ENCODE assay signal across 7 mouse cellular contexts in the genomic region with DNA sequence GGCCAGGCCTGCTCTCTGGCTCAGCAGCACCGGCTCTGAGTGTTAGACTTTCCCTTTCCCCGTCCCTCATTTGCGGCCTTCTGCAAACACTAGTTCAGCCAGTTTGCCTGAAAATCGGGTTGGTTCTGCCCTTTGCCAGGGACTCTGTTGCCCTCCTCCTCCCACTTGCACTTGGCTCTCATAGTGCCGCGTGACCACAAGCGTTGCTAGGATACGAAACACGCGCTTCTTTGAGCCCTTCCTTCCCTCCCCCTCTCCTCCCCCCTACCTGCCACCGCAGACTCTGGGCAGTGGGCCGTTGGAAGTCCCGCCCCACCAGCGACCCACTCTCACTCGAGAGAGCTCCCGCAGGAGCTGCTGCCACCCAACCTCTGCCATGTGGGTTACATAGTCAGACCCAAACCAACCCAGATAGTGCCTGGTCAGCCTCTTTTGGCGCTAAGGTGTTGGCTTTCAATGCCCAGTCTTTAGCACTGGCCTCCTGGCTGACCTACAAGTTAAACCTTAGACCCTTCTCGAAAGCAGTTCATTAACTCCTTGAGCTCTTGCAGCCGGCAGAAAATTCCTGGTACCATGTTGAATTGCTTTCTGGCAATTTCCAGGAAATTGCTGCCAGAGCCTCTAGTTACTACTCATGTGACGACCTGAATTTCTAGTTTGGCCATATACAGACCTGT. TPM values are rescaled to one million over a fixed set of nuclear protein-coding genes. Genes with fewer than 3 reads are reported as not detected.
DNase-seq lines count a peak whose midpoint lies in the region; ATAC-seq and TF ChIP-seq lines count a peak whose summit lies in the region.

No protein-coding gene starts in this region.

- no peak for TF ChIP-seq POLR2A in brain, embryonic 14.5 days (IDR thresholded peaks at IDR 0.05; ENCODE audit: borderline replicate concordance, extremely low read depth, insufficient read depth, insufficient read length, poor library complexity, severe bottlenecking)

- H3K36me3 ChIP-seq in heart, embryonic 16.5 days (ENCODE audit: control insufficient read depth, insufficient read depth) = no peaks in the 10 kb centered on the region
- no peaks in the 10 kb centered on the region for H3K36me3 ChIP-seq in kidney, postnatal 0 days (ENCODE audit: insufficient read depth, low read length)
- no peaks in the 10 kb centered on the region for H3K36me3 ChIP-seq in liver, embryonic 11.5 days (ENCODE audit: control insufficient read depth, insufficient read depth, low read length)
- H3K36me3 ChIP-seq in midbrain, postnatal 0 days (ENCODE audit: insufficient read depth, low read length) = no peaks in the 10 kb centered on the region
- H3K36me3 ChIP-seq in stomach, embryonic 15.5 days = no peaks in the 10 kb centered on the region

- H3K27ac ChIP-seq in heart, embryonic 16.5 days (ENCODE audit: low read length) = no peak overlapping the region
- H3K27ac ChIP-seq in kidney, postnatal 0 days = peak overlapping the region; percentile 83
- H3K27ac ChIP-seq in liver, embryonic 11.5 days (ENCODE audit: low read depth, low read length) = no peak overlapping the region
- no peak overlapping the region for H3K27ac ChIP-seq in midbrain, postnatal 0 days (ENCODE audit: low read depth, low read length)
- no peak overlapping the region for H3K27ac ChIP-seq in stomach, embryonic 15.5 days

- DNase-seq in brain, embryonic 14.5 days (ENCODE audit: low read depth) = peak; percentile 86
- peak; percentile 49 for DNase-seq in fibroblast of lung, adult 2 months (ENCODE audit: low read depth)
- peak; percentile 78 for DNase-seq in kidney, postnatal 0 days (ENCODE audit: low spot score)
- DNase-seq in liver, embryonic 11.5 days (ENCODE audit: low spot score) = no peak
- DNase-seq in midbrain, postnatal 0 days (ENCODE audit: low spot score) = peak; percentile 86

- H3K9ac ChIP-seq in heart, embryonic 16.5 days (ENCODE audit: low read length) = peak overlapping the region; percentile 68
- 0 out of 2 replicates have a peak overlapping the region, but pooled peaks have one; percentile 43 for H3K9ac ChIP-seq in kidney, postnatal 0 days (ENCODE audit: low read depth, low read length)
- peak overlapping the region; percentile 30 for H3K9ac ChIP-seq in liver, embryonic 11.5 days (ENCODE audit: low read depth, low read length)
- no peak overlapping the region for H3K9ac ChIP-seq in midbrain, postnatal 0 days (replicated peaks; ENCODE audit: low read length, poor library complexity, severe bottlenecking)
- H3K9ac ChIP-seq in stomach, embryonic 15.5 days = no peak overlapping the region

- H3K4me1 ChIP-seq in heart, embryonic 16.5 days (ENCODE audit: control insufficient read depth, insufficient read depth, low read length) = peaks cover 7% of the 10 kb centered on the region
- H3K4me1 ChIP-seq in kidney, postnatal 0 days (replicated peaks; ENCODE audit: insufficient read depth, low read length) = 0 out of 2 replicates have a peak, but pooled peaks cover 5% of the 10 kb centered on the region
- H3K4me1 ChIP-seq in liver, embryonic 11.5 days (replicated peaks; ENCODE audit: control insufficient read depth, insufficient read depth, low read length) = no peaks in the 10 kb centered on the region
- peaks cover 4% of the 10 kb centered on the region; the same call in 1 of the 2 replicates for H3K4me1 ChIP-seq in midbrain, postnatal 0 days (ENCODE audit: insufficient read depth, low read length)
- H3K4me1 ChIP-seq in stomach, embryonic 15.5 days = peaks cover 7% of the 10 kb centered on the region; the same call in 1 of the 2 replicates

- H3K4me2 ChIP-seq in heart, embryonic 16.5 days (ENCODE audit: low read depth, low read length) = peak overlapping the region; percentile 54
- peak overlapping the region; percentile 51 for H3K4me2 ChIP-seq in kidney, postnatal 0 days (ENCODE audit: low read length)
- peak overlapping the region; percentile 41 for H3K4me2 ChIP-seq in liver, embryonic 11.5 days
- peak overlapping the region; percentile 48 for H3K4me2 ChIP-seq in midbrain, postnatal 0 days (ENCODE audit: low read depth, low read length, poor library complexity, severe bottlenecking)
- peak overlapping the region; percentile 45 for H3K4me2 ChIP-seq in stomach, embryonic 15.5 days

- peak; percentile 83; the same call in 1 of the 2 replicates for ATAC-seq in heart, embryonic 16.5 days (replicated peaks; ENCODE audit: extremely low read depth, insufficient read depth, low FRiP score)
- peak; percentile 97 for ATAC-seq in kidney, postnatal 0 days (replicated peaks; ENCODE audit: low FRiP score, low read depth)
- ATAC-seq in liver, embryonic 11.5 days (replicated peaks; ENCODE audit: low FRiP score) = no peak
- peak; percentile 84 for ATAC-seq in midbrain, postnatal 0 days (ENCODE audit: low FRiP score)
- ATAC-seq in stomach, embryonic 15.5 days (ENCODE audit: insufficient read depth, low FRiP score, low read depth) = peak; percentile 84

- WGBS in heart, embryonic 16.5 days = 18% methylated on average over 20 of the region's 20 CpGs
- WGBS in kidney, postnatal 0 days = 6% methylated on average over 20 of the region's 20 CpGs
- WGBS in liver, embryonic 11.5 days = 22% methylated on average over 20 of the region's 20 CpGs
- 12% methylated on average over 20 of the region's 20 CpGs for WGBS in midbrain, postnatal 0 days
- 12% methylated on average over 20 of the region's 20 CpGs for WGBS in stomach, embryonic 15.5 days

- no peaks in the 10 kb centered on the region for H3K27me3 ChIP-seq in heart, embryonic 16.5 days (ENCODE audit: control insufficient read depth, insufficient read depth, low read length)
- H3K27me3 ChIP-seq in kidney, postnatal 0 days (ENCODE audit: insufficient read depth, low read length) = no peaks in the 10 kb centered on the region
- H3K27me3 ChIP-seq in liver, embryonic 11.5 days (replicated peaks; ENCODE audit: control insufficient read depth, insufficient read depth, low read length) = no peaks in the 10 kb centered on the region
- no peaks in the 10 kb centered on the region for H3K27me3 ChIP-seq in midbrain, postnatal 0 days (ENCODE audit: insufficient read depth, low read length)
- no peaks in the 10 kb centered on the region for H3K27me3 ChIP-seq in stomach, embryonic 15.5 days (replicated peaks)

- H3K4me3 ChIP-seq in heart, embryonic 16.5 days (ENCODE audit: low read length) = peak overlapping the region; percentile 38
- H3K4me3 ChIP-seq in kidney, postnatal 0 days (replicated peaks; ENCODE audit: low read depth, low read length) = peak overlapping the region; percentile 4; the same call in 1 of the 2 replicates
- no peak overlapping the region for H3K4me3 ChIP-seq in liver, embryonic 11.5 days (ENCODE audit: low read depth, low read length)
- peak overlapping the region; percentile 2; the same call in 1 of the 2 replicates for H3K4me3 ChIP-seq in midbrain, postnatal 0 days (ENCODE audit: low read depth, low read length)
- peak overlapping the region; percentile 20 for H3K4me3 ChIP-seq in stomach, embryonic 15.5 days (replicated peaks)

- no peak for TF ChIP-seq CTCF in brain, embryonic 14.5 days (IDR thresholded peaks at IDR 0.05; ENCODE audit: borderline replicate concordance, extremely low read depth, insufficient read depth, insufficient read length)
- TF ChIP-seq CTCF in kidney, postnatal 0 days (IDR thresholded peaks at IDR 0.05; ENCODE audit: low read depth) = no peak
- no peak for TF ChIP-seq CTCF in midbrain, postnatal 0 days (IDR thresholded peaks at IDR 0.05)

- no peaks in the 10 kb centered on the region for H3K9me3 ChIP-seq in heart, embryonic 16.5 days (replicated peaks; ENCODE audit: control insufficient read depth, low read length)
- no peaks in the 10 kb centered on the region for H3K9me3 ChIP-seq in kidney, postnatal 0 days (replicated peaks; ENCODE audit: low read length)
- H3K9me3 ChIP-seq in liver, embryonic 11.5 days (ENCODE audit: control insufficient read depth, low read length) = no peaks in the 10 kb centered on the region
- no peaks in the 10 kb centered on the region for H3K9me3 ChIP-seq in midbrain, postnatal 0 days (ENCODE audit: low read length)
- no peaks in the 10 kb centered on the region for H3K9me3 ChIP-seq in stomach, embryonic 15.5 days

RNA-seq across cellular contexts. Expression of gene Galm, which starts 31.1 kb away (rescaled TPM):
- polyA plus RNA-seq in brain, embryonic 14.5 days (2012; rRNA removed) = 2.3 and 2.4 TPM in 2 replicates
- 14.5 and 14.7 TPM in 2 replicates for polyA plus RNA-seq in heart, embryonic 16.5 days (2015; fragmentation: Nextera tagmentation; extraction: Ambion mirVana)
- polyA plus RNA-seq in kidney, postnatal 0 days (2015; fragmentation: Nextera tagmentation; extraction: Ambion mirVana) = 25.4 and 29.7 TPM in 2 replicates
- 16.7 and 18.7 TPM in 2 replicates for polyA plus RNA-seq in liver, embryonic 11.5 days (2014; fragmentation: Nextera tagmentation; extraction: Ambion mirVana)
- total RNA-seq in midbrain, postnatal 0 days (2014; rRNA removed) = 1.3 and 1.5 TPM in 2 replicates
- polyA plus RNA-seq in midbrain, postnatal 0 days (2015; fragmentation: Nextera tagmentation; extraction: Ambion mirVana) = 1.00 and 1.1 TPM in 2 replicates
- polyA plus RNA-seq in stomach, embryonic 15.5 days (2015; fragmentation: Nextera tagmentation; extraction: Ambion mirVana) = 30.0 and 36.0 TPM in 2 replicates

RNA-seq across cellular contexts. Expression of gene Hnrnpll, which starts 34.0 kb away (rescaled TPM):
- 81.9 and 85.7 TPM in 2 replicates for polyA plus RNA-seq in brain, embryonic 14.5 days (2012; rRNA removed)
- 38.7 and 44.4 TPM in 2 replicates for polyA plus RNA-seq in heart, embryonic 16.5 days (2015; fragmentation: Nextera tagmentation; extraction: Ambion mirVana)
- 42.2 and 48.0 TPM in 2 replicates for polyA plus RNA-seq in kidney, postnatal 0 days (2015; fragmentation: Nextera tagmentation; extraction: Ambion mirVana)
- 57.2 and 65.9 TPM in 2 replicates for polyA plus RNA-seq in liver, embryonic 11.5 days (2014; fragmentation: Nextera tagmentation; extraction: Ambion mirVana)
- total RNA-seq in midbrain, postnatal 0 days (2014; rRNA removed) = 56.1 and 64.5 TPM in 2 replicates
- 36.3 and 38.5 TPM in 2 replicates for polyA plus RNA-seq in midbrain, postnatal 0 days (2015; fragmentation: Nextera tagmentation; extraction: Ambion mirVana)
- polyA plus RNA-seq in stomach, embryonic 15.5 days (2015; fragmentation: Nextera tagmentation; extraction: Ambion mirVana) = 55.8 and 59.1 TPM in 2 replicates

Comparison
In these comparisons a context has a peak if more than half of its experiments do, and no peak if none do; other contexts are left out.
1. H3K9ac ChIP-seq: peak in heart, embryonic 16.5 days (single experiment), kidney, postnatal 0 days (single experiment) and liver, embryonic 11.5 days (single experiment); none in midbrain, postnatal 0 days (single experiment) and stomach, embryonic 15.5 days (single experiment).
2. Peak in every context shown above with its lines, with median percentiles within 50 percentile points of each other: H3K4me2 ChIP-seq.